ENCODE assay signal across 22 mouse cellular contexts in genomic region chr4:33641883-33642282, GRCm38 (mm10).
DNase-seq lines count a peak whose midpoint lies in the region; ATAC-seq and TF ChIP-seq lines count a peak whose summit lies in the region.
"Had no signal": no experiment of that assay in that cellular context is flagged by ENCODE, and none has a peak within 500 bp of the region (broad histone marks: within the 10 kb centered on the region; RNA-seq: fewer than 3 reads in every experiment).

No protein-coding gene starts in this region.

- no peak overlapping the region for H3K4me3 ChIP-seq in forebrain, embryonic 12.5 days (replicated peaks)
- no peak overlapping the region for H3K4me3 ChIP-seq in forebrain, embryonic 10.5 days
- H3K4me3 ChIP-seq in kidney, embryonic 15.5 days (replicated peaks): no peak overlapping the region
- H3K4me3 ChIP-seq in hindbrain, embryonic 13.5 days: no peak overlapping the region
- H3K4me3 ChIP-seq: left cerebral cortex, adult 2 months; limb, embryonic 12.5 days; liver, embryonic 13.5 days; lung, embryonic 15.5 days; neural tube, embryonic 13.5 days had no signal

- TF ChIP-seq CTCF in brain, embryonic 14.5 days (IDR thresholded peaks at IDR 0.05; ENCODE audit: borderline replicate concordance, extremely low read depth, insufficient read depth, insufficient read length): no peak

- H3K27me3 ChIP-seq in forebrain, embryonic 12.5 days: no peaks in the 10 kb centered on the region
- H3K27me3 ChIP-seq in forebrain, embryonic 10.5 days (ENCODE audit: poor library complexity, severe bottlenecking): no peaks in the 10 kb centered on the region
- no peaks in the 10 kb centered on the region for H3K27me3 ChIP-seq in kidney, embryonic 15.5 days
- H3K27me3 ChIP-seq in hindbrain, embryonic 13.5 days: no peaks in the 10 kb centered on the region
- H3K27me3 ChIP-seq: limb, embryonic 12.5 days; liver, embryonic 13.5 days; lung, embryonic 15.5 days; neural tube, embryonic 13.5 days had no signal

- H3K27ac ChIP-seq in forebrain, embryonic 12.5 days: no peak overlapping the region
- H3K27ac ChIP-seq in forebrain, embryonic 10.5 days: no peak overlapping the region
- H3K27ac ChIP-seq in kidney, embryonic 15.5 days: no peak overlapping the region
- H3K27ac ChIP-seq in hindbrain, embryonic 13.5 days: peak overlapping the region; percentile 30; the same call in 1 of the 2 replicates
- H3K27ac ChIP-seq: left cerebral cortex, adult 2 months; limb, embryonic 12.5 days; liver, embryonic 13.5 days; lung, embryonic 15.5 days; macrophage; neural tube, embryonic 13.5 days had no signal

- no peaks in the 10 kb centered on the region for H3K36me3 ChIP-seq in forebrain, embryonic 12.5 days (replicated peaks)
- no peaks in the 10 kb centered on the region for H3K36me3 ChIP-seq in forebrain, embryonic 10.5 days (replicated peaks)
- H3K36me3 ChIP-seq in kidney, embryonic 15.5 days: no peaks in the 10 kb centered on the region
- no peaks in the 10 kb centered on the region for H3K36me3 ChIP-seq in hindbrain, embryonic 13.5 days
- H3K36me3 ChIP-seq: limb, embryonic 12.5 days; liver, embryonic 13.5 days; lung, embryonic 15.5 days; neural tube, embryonic 13.5 days had no signal

- no peaks in the 10 kb centered on the region for H3K9me3 ChIP-seq in forebrain, embryonic 12.5 days
- no peaks in the 10 kb centered on the region for H3K9me3 ChIP-seq in forebrain, embryonic 10.5 days
- H3K9me3 ChIP-seq in kidney, embryonic 15.5 days (replicated peaks): no peaks in the 10 kb centered on the region
- H3K9me3 ChIP-seq in hindbrain, embryonic 13.5 days: no peaks in the 10 kb centered on the region
- H3K9me3 ChIP-seq: limb, embryonic 12.5 days; liver, embryonic 13.5 days; lung, embryonic 15.5 days; neural tube, embryonic 13.5 days had no signal

- no peak for DNase-seq in forebrain, embryonic 10.5 days (ENCODE audit: extremely low spot score, low spot score)
- no peak for DNase-seq in kidney, postnatal 10 days
- peak; percentile 58 for DNase-seq in brain, embryonic 14.5 days (ENCODE audit: low read depth)
- DNase-seq in yolk sac, embryonic 10.5 days (ENCODE audit: low spot score): no peak
- DNase-seq in embryo, embryonic 10.5 days (ENCODE audit: low spot score): no peak
- DNase-seq: adrenal gland, adult 8-10 months; B cell, adult 2 months; cerebellum, adult 2 months; gastrocnemius, postnatal 14 days; heart, postnatal 4 days; kidney, postnatal 25 days; liver, embryonic 13.5 days; right cerebral cortex, adult 18-20 months had no signal

- H3K9ac ChIP-seq in forebrain, embryonic 12.5 days: no peak overlapping the region
- H3K9ac ChIP-seq in kidney, embryonic 15.5 days: no peak overlapping the region
- H3K9ac ChIP-seq in hindbrain, embryonic 13.5 days: no peak overlapping the region
- H3K9ac ChIP-seq: limb, embryonic 12.5 days; liver, embryonic 13.5 days; lung, embryonic 15.5 days; neural tube, embryonic 13.5 days had no signal

- ATAC-seq in forebrain, embryonic 12.5 days (ENCODE audit: low FRiP score): 0 out of 2 replicates have a peak, but pooled peaks have one; percentile 41
- ATAC-seq in kidney, embryonic 15.5 days (replicated peaks; ENCODE audit: low FRiP score): 0 out of 2 replicates have a peak, but pooled peaks have one; percentile 44
- ATAC-seq in hindbrain, embryonic 13.5 days (ENCODE audit: low FRiP score): no peak; the same call in 1 of the 2 replicates
- ATAC-seq: intestine, postnatal 0 days had no signal

- 66% methylated on average over 6 of the region's 6 CpGs for WGBS in forebrain, embryonic 12.5 days
- 84% methylated on average over 6 of the region's 6 CpGs for WGBS in forebrain, embryonic 10.5 days
- 76% methylated on average over 6 of the region's 6 CpGs for WGBS in kidney, embryonic 15.5 days
- 38% methylated on average over 6 of the region's 6 CpGs for WGBS in hindbrain, embryonic 13.5 days

- no peak for TF ChIP-seq POLR2A in brain, embryonic 14.5 days (IDR thresholded peaks at IDR 0.05; ENCODE audit: borderline replicate concordance, extremely low read depth, insufficient read depth, insufficient read length, poor library complexity, severe bottlenecking)

- no peak overlapping the region for H3K4me2 ChIP-seq in forebrain, embryonic 12.5 days
- H3K4me2 ChIP-seq in kidney, embryonic 15.5 days: no peak overlapping the region
- no peak overlapping the region for H3K4me2 ChIP-seq in hindbrain, embryonic 13.5 days
- H3K4me2 ChIP-seq: limb, embryonic 12.5 days; liver, embryonic 13.5 days; lung, embryonic 15.5 days; neural tube, embryonic 13.5 days had no signal

- H3K4me1 ChIP-seq in forebrain, embryonic 12.5 days: peaks cover 4% of the 10 kb centered on the region
- peaks cover 3% of the 10 kb centered on the region; the same call in 1 of the 2 replicates for H3K4me1 ChIP-seq in forebrain, embryonic 10.5 days
- H3K4me1 ChIP-seq in kidney, embryonic 15.5 days: peaks cover 3% of the 10 kb centered on the region; the same call in 1 of the 2 replicates
- H3K4me1 ChIP-seq in hindbrain, embryonic 13.5 days (replicated peaks): peaks cover 14% of the 10 kb centered on the region
- H3K4me1 ChIP-seq: limb, embryonic 12.5 days; liver, embryonic 13.5 days; lung, embryonic 15.5 days; neural tube, embryonic 13.5 days had no signal
